Mouse (Mus musculus): ENCODE data around the gene Rpl36a-ps1.
"Not testable (repeated sequence)": the region's sequence is repeated elsewhere in the genome, so short reads cannot be mapped to it uniquely, and the experiment has no call there.

Gene Rpl36a-ps1

DNA sequence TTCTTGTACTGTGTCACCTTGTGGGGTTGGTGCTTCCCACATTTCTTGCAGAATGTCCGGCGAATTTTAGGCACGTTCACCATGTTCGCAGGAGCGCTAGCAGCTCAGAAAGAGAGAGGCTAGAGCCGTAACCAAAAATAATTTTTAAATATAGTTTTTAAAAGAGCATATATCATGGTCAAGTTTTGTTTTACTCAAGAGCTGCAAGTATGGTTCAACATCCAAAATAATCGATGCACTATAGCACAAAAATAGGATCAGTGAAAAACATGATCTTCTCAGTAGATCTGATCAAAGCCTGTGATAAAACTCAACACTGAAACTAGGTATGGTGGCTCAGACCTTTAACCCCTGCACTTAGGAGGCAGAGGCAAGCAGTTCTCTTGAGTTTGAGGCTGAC lies at the start of gene Rpl36a-ps1:
TSS of gene Rpl36a-ps1 (minus strand) at position 101 of the 400 bp plus-strand sequence.
- no peak for DNase-seq (ENCODE audit: low spot score)

DNA sequence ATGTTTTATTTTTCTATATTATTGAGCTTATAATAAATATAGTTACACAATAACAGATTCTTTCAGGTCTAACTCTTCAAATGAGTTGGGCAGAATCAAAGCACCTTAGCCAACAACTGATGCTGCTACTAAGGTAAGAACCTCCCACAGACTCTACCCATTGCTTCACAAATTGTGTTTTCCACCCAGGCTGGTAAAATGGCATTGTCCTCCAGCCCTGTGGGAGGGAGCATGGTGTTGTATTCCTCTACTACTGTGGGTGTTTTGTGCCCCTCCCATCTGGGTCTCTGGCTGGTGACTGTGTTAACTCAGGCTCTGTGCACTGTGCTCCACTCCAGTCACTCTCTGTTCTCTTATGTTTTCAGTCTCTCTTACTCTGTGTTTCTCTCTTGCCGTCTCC lies 49.4 kb upstream of the Rpl36a-ps1 start:
- peak; percentile 14 for DNase-seq (ENCODE audit: low spot score)

DNA sequence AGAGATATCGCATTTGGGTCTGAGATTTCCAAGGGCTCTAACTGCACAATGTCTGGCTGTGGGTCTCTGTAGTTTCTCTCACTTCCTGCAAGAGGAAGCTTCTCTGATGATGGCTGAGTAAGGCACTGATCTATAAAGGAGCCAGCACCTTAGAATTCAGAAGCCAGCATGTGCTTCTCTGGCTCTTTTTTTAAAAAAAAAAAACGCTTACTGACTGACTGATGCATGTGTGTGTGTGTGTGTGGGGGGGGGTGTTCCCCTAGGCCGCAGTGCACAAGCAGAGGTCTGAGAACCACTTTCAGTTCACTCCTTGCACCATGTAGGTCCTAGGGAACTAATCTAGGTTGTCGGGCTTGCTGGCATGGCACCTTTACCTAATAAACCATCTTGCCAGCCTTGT lies 47.3 kb upstream of the Rpl36a-ps1 start:
- no peak for DNase-seq (ENCODE audit: low spot score)

DNA sequence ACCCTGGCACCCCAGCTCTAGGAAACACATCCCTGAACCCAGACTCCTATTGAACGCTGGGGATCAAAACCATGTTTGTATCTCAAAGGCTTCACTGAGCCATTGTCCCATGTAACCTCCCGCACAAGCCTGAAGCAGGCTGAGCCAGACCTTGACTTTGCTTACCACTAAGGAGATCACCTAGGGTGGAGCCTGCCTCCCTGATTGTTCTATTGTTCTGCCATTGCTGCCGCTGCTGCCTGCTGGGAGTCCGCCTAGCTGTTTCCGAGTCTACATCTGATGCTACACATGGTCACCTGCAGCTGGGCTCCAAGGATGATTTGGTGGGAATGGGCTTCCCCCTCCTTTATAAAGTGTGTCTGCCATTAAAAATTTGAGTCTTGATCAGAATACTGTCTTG lies 45.2 kb upstream of the Rpl36a-ps1 start:
- DNase-seq (ENCODE audit: low spot score), result not testable (repeated sequence)

DNA sequence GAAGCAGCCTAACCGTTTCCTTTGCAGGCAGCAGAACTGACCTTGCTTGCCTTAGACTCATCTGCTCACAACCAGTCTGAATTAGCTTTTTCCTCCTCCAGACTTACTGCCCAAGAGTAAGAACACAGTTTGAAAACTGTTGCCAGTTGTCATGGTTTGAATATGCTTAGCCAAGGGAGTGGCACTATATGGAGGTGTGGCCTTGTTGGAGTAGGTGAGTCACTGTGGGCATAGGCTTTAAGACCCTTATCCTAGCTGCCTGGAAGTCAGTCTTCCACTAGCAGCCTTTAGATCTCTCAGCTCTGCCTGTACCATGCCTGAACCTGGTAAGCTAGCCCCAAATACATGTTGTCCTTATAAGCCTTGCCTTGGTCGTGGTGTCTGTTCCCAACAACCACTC lies 43.6 kb upstream of the Rpl36a-ps1 start:
- no peak for DNase-seq (ENCODE audit: low spot score)

DNA sequence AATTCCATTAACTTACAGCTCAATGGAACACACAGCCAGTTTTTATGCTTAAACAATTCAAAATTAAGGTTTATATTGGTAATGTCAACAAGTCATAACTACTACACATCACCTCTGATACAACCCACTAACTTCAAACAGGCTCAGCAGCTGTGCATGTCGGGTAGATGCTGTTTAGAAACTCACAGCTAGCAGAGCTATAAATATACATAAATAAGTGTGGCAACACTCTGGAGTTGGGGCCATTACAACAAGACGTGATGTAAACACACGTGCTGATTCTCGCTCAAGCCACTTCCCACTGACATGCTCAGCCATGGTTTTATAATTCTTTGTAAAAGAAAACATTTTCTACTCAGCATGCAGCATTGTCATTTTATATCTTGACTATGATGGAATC lies 41.9 kb upstream of the Rpl36a-ps1 start:
- DNase-seq (ENCODE audit: low spot score), result no peak

DNA sequence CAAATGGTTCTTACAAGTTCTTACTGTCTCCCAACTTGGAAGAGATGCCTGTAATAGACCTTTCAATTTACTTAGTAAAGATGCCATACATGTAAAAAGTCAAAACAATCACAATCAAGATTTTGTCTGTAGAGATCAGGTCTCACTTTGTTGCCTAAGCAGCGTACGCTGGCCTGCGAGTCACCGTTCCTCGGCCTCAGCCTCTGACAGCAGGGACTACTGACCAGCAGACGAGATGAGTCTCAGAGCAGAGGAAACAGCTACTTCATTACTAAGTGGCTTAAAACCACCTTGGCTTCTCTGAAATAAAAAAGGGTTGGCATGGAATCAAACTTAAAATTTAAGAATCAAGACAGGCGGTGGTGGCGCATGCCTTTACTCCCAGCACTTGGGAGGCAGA lies 40.7 kb upstream of the Rpl36a-ps1 start:
- DNase-seq (ENCODE audit: low spot score), result not testable (repeated sequence)

DNA sequence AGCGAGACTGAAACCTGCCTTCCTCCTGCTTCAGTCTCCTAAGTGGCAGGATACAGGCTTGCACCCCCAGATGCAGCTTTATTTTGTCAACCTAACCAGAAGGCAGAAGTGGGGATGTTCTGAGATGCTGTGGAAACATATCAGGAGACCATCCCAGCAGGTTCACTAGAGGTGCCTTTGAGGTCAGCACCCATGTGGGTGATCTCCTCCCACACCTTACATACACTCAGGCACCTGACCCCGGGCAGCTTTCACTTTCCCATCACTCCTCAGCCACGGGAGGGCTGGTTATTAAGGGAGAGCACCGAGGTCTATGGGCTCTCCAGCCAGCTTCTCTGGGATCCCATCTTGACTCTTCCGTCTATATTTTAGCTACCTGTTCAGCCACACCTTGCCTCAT lies 38.5 kb upstream of the Rpl36a-ps1 start:
- no peak for DNase-seq (ENCODE audit: low spot score)

DNA sequence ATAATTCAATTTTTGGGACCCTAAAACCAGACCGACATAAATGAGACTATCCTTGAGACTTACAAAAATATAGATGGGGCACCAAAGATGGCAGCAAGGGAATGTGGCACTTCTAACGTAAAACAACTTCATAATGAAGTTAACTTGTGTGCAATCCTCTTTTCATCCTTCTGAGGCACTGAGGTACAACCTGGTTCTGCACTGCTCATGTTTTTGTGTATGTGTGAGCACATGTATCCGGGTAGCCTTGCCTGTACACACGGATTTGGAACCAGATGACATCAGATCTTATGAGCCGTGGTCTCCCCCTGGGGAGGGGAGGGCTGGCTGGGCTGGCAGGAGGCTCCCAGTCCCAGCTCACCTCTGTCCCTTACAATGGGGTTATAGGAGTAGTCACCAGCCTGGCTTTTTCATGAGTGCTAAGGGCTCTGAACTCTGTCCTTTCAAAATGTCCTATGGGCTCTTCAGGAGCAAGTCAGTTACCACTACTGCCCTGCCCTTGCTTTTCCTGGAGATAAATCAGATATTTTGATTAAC lies 37.3 kb upstream of the Rpl36a-ps1 start:
- DNase-seq (ENCODE audit: low spot score), result no peak

DNA sequence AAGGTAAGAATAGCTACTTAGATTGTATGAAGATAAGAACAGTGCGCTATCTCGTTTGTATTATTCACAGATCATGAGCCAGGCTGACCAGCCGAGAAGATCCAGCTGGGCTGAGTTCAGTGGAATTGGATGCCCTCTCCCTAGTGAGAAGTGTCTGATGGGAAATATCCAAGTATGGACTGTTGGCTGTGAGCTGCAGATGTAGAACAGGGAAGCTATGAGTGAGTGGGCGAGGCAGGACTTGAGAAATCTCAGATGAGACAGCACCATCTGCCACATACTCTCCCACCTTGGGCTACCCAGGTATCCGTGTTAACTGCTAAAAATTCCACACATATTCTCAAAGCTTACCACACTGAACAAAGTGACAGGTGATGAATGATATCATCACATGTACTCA lies 35.9 kb upstream of the Rpl36a-ps1 start:
- DNase-seq (ENCODE audit: low spot score), result no peak

DNA sequence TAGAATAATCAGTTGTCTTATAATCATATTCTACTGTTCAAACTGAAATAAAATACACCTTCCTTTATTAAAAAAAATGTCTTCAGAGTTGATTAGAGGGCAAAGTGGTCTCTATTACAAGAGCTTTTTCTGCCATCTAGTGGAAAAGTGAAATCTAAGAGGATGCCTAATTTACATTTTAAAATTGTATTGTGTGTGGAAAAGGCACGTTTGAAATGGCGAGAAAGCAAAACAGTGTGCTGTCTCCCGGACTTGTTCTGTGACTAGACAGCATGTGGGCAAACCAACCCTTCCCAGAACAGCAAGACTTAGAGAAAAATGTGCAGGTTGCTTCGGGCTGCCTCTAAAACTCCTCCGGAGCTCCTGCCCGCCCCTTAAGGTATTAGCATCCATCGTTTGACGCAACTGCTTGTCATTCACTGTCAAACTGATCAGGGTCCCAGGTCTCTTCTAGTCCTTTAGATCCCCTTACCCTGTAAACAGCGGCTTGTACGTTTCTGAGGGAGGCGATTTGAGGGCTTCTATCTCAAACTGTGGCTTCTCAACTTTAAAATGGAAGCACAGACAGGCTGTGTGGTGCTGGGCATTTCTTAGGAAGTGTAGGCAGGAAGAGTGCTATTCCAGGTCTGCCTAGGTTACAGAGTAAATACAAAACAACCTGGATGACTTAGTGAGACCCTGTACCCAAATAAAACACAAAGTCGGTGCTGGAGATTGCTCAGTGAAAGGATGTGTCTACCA lies 28.4 kb upstream of the Rpl36a-ps1 start:
- peak; percentile 49 for DNase-seq (ENCODE audit: low spot score)

DNA sequence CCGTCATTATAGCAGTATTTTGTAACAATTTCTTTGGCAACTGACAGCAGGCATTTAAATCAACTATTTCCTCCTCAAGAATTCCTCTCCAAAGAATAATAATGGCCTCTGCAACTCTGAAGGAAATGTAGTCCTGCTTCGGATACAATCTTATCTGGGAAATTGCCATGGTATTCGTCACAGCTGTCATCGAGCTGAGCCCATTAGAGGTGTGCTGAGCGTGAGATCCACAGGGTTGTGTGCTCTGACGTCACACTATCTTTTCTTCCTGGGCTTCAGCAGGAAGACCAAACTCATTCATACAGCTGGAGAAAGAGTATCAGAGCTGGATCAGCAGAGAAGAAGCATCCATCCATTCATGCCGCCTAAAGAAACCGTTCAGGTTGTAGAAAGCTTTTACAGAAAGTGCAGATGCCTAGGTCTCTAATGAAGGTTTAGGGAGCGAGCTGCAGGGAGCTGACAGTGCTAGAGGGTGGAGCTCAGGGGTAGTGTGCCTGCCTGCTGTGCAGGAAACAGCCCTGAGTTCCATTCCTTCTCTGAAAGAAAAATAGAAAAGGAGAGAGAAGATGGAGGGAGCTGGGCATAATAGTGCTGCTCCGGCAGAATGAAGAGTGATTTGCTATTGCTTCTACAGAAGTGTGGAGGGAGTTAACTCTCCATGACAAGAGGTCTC lies 25.2 kb upstream of the Rpl36a-ps1 start:
- DNase-seq (ENCODE audit: low spot score), result peak; percentile 26

DNA sequence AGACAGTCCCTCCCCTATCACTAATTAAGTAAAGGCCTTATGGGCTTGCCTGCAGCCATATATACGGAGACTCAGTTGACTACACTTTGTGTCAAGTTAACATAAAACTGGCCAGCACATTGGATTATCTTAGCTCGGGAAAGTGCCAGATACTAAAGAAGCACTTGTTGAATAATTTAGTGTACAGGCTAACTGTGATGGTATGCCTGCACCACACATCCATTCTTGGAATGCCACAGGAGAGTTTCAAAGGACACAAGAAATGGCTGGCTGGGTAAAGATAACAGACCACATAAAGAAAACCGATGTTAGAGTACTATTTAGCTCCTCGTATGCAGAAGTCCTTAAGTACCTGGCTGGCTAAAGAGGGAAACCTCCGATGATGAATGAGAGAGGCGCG lies 24.6 kb upstream of the Rpl36a-ps1 start:
- DNase-seq (ENCODE audit: low spot score), result no peak

DNA sequence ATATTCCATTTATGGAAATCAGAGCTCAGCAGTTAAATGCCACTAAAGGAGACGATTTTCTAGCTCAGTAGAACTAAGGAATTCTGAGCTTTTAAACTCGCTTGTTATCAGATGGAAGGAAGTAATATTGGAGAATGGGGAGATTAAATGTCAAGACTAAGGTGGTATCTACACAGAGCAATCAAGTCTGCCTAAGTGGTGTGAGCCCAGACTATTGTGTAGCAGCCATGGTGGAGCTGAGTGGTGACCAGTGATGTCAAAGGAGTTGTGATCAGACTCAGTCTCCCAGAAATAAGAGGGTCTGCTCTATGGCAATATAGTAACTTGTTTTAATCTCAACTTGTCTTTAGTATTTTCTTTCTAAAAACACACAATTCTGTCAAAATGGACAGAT lies 16.8 kb upstream of the Rpl36a-ps1 start:
- DNase-seq (ENCODE audit: low spot score), result no peak

DNA sequence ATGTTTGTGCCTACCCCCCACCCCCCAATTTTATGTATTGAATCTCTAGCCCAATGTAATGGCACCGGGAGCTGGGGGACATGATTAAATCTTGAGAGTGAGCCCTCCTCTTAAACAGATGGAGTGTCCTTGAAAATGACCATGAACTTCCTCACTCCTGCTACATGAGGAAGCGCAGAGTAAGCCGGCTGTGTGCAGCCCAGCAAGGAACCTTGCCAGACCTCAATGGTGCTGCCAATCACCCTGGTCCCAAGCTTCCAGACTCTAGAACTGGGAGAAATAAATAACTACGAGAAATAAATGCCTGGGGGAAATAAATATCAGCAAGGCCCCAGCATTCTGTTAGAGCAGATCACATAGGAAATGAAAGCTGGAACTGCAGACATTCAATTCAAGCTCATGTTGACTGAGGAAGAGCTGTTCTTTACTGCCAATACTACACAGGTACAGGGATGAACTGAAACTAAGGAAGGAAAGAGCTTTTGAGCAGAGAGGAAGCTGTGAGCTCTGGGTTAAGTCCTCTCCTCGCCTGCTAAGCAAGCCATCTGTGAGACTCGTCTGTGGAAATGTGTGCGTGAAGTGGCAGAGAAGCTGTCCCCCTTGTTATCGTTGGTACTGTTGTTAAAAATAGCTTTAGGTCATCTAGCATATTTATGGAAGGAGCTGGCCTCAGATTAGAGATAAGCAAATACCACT lies 16.3 kb upstream of the Rpl36a-ps1 start:
- no peak for DNase-seq (ENCODE audit: low spot score)

DNA sequence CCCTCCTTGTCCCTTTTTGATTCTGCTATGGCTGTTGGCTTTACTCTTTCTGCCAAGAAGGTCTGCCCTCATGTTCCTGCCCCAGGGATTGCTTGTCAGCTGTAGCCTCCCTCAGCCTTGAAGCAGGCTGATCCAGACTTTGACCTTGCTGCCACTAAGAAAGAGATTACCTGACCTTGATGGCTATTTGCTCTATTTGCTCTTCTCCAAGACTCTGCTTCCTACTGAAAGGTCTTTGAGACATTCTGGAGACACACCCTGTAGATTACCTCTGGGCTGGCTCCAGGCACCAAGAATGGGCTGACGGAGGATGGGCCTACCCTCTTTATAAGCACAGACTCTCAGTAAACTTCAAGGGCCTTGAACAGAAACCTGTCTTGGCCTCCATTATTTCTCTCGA lies 1.6 kb downstream of the Rpl36a-ps1 start:
- no peak for DNase-seq (ENCODE audit: low spot score)

DNA sequence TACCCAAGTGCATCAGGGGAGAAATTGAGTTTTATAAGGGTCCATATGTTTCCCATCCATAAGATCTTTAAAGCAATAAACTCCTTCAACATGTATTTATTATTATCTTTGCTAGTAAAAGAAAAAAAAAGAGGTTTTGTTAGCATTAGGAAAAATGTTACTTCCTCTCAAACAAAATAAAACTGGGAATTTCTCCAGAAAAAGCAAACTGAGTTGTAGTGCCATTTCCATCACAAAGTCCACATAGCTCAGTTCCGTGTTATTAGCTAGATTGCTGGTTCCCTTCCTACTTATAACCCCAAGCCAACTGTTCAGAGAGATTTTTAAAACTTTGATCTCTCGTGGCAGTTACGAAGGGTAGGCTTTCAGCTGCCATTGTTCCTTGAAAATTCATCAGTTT lies 3.5 kb downstream of the Rpl36a-ps1 start:
- DNase-seq (ENCODE audit: low spot score), result no peak

DNA sequence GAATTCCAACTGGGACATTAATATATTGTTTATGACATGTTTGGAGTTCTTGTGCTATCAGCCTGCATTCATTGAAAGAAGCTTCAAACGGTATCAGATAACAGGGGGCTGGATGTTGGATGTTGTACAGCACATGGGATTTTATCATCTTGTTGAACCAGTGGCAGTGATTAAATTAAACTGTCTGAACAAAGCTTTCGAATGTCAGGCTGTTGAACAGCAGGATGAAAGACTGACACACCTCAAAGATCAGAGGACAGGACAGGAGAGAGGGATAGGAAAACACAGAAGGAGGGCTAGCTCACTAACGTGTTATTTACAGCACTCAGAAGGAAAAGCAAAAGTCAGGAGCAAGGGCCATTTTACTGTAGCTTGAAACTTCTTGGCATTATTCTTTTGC lies 4.3 kb downstream of the Rpl36a-ps1 start:
- no peak for DNase-seq (ENCODE audit: low spot score)

DNA sequence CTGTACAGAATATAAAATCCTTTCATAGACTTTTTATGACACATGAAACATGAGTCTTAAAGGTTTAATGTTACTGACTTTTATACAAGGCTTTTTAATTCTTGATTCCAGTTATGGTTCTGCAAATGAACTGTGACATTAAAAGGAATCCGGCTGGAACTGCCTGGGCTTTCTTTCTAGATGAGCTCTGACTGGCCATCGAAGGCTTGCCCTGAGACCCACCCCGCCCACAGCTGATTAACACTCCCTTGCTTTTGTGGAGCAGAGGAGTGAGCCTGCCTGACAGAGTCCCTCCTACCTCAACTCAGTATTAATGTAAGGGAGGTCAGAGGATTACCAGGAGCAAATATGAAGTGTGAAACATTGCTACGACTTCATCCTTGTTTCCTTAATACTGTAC lies 22.2 kb downstream of the Rpl36a-ps1 start:
- DNase-seq (ENCODE audit: low spot score), result peak; percentile 48

DNA sequence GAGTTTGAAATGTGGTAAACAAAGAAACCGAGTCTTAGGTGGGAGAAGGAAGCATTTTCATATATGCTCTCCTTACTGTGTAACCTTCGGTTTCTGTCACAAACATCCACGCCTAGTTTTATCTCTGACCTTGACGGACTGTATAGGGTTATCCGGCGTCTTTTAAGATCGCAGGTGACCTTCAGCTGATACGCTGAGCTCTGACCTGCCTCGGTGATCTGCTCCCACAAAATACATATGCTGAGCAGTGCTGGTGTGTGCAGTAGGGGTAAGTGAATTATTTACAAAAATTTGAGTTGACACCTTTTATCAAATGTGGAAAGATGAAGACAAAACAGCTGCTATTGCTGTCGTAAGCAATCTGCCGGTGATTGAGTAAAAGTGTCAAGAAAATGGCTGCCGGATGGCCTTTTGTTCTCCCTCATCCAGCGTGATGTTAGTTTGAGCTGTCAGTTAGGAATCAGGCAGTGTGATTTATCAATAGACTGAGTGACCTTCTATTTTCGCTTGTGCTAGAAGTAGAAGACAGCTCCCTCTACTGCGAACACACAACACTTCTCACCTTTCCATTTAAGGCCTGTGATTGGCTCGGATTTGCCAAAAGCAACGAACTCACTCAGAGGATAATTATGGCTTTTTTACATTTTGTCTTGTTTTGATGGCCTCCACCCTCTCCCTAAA lies 35.0 kb downstream of the Rpl36a-ps1 start:
- DNase-seq (ENCODE audit: low spot score), result peak; percentile 41

DNA sequence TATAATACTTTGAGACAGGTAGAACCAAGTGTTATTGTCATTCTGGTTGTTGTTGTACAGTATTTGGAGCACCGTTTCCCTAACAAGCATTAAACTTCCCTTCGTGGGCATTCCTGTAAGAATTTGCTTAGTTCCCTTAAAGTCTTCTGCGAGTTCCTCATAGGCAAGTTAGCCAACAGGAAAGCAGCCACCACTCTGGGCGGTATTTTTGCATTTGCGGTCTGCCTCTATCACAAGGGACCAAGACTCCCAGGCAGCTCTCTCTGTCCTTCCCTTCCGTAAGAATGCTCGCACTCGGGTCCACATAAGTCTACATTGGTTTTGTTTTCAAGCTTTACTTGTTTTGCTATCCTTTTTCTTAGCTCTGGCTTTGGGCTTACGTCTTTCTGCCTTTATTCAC lies 37.3 kb downstream of the Rpl36a-ps1 start:
- DNase-seq (ENCODE audit: low spot score), result no peak

DNA sequence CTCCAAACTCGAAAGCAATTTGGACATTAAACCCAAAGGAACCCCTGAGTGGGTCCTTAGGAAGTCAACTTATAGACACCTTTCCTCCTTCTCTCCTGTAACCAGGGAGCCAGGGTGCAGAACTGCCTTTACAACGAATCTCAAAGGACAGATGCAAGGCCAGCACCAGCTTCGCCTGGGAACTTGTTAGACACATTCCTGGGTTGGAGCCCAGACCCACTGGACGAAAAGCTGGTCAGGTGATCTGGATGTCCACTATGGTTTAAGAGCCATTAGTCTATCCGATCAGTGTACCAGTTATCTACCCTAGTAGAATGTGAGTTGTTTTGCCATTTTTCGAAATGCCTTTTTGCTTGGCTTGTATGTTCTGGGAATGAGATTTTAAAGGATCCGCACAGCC lies 41.7 kb downstream of the Rpl36a-ps1 start:
- DNase-seq (ENCODE audit: low spot score), result no peak
